Mouse (Mus musculus): Measurements from ENCODE around the gene Rhov. TPM values are rescaled to one million over a fixed set of nuclear protein-coding genes. Genes with fewer than 3 reads are reported as not detected.

Rhov gene
- polyA plus RNA-seq, 1 experiment from 2014 or later, result 31.9 TPM

DNA sequence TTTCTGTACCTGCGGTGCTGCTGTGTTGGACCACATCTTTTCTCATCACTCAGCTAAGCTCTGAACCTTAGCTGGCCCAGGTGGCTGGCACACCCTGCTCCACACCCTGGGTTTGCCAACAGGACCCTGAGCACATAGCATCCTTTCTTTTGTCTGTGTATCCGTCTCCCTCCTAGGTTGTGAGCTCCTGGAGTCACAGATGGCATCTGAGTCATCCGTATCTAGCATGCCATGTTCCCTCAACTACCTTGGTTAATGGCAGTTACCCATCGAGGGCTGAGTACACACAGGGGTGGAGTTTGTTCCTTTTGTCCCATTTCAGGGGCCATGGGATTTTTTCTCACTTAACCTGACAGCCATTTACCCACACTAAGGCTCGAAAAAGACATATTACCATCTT is 20.7 kb downstream of the Rhov start:
- no peak overlapping the region for H3K4me2 ChIP-seq (ENCODE audit: low read depth, low read length)

DNA sequence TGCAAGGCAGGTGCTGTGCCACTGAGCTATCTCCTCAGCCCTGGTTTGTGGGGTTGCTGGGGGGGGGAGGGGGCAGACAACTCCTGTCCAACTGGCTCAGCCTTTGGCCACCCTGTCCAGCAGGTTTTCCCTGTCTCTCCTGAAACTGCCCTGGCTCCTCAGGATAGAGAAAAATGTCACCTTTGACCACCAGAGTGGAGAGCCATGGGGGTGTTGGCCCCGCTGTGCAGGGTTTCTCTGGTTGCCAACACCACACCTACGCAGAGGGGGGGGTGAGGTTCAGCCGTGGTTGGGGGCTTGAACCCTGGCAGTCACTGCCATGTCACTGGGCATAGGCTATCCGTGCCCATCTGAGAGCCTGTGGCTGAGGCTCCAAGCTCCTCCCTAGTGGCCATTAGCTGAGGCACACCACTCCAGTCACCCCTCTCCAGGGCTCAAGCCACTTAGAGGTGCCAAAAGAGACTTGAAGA is 21.4 kb downstream of the Rhov start:
- Histone ChIP-seq H3K9ac (replicated peaks; ENCODE audit: low read depth, low read length) (no peak overlapping the region), H3K4me2 (ENCODE audit: low read depth, low read length) (no peak overlapping the region), H3K4me3 (ENCODE audit: low read depth, low read length) (no peak overlapping the region), H3K36me3 (ENCODE audit: control insufficient read depth, insufficient read depth, low read length) (no peaks in the 10 kb centered on the region), H3K9me3 (ENCODE audit: control insufficient read depth, low read length) (no peaks in the 10 kb centered on the region), H3K4me1 (ENCODE audit: control insufficient read depth, insufficient read depth, low read length) (no peaks in the 10 kb centered on the region), H3K27ac (ENCODE audit: low read depth, low read length) (no peak overlapping the region), H3K27me3 (ENCODE audit: control insufficient read depth, insufficient read depth, low read length) (no peaks in the 10 kb centered on the region)
- WGBS, result 71% methylated on average over 4 of the region's 4 CpGs
- ATAC-seq (ENCODE audit: low read depth), result no peak

More for the DNA sequence above, 20.7 kb downstream of the Rhov start:
- Histone ChIP-seq H3K4me1 (ENCODE audit: control insufficient read depth, insufficient read depth, low read length) (no peaks in the 10 kb centered on the region), H3K4me3 (ENCODE audit: low read depth, low read length) (no peak overlapping the region), H3K36me3 (ENCODE audit: control insufficient read depth, insufficient read depth, low read length) (no peaks in the 10 kb centered on the region), H3K27ac (ENCODE audit: low read depth, low read length) (no peak overlapping the region), H3K9me3 (ENCODE audit: control insufficient read depth, low read length) (no peaks in the 10 kb centered on the region), H3K9ac (replicated peaks; ENCODE audit: low read depth, low read length) (no peak overlapping the region), H3K27me3 (ENCODE audit: control insufficient read depth, insufficient read depth, low read length) (no peaks in the 10 kb centered on the region)
- WGBS, result 70% methylated on average over 5 of the region's 5 CpGs
- no peak for ATAC-seq (ENCODE audit: low read depth)

DNA sequence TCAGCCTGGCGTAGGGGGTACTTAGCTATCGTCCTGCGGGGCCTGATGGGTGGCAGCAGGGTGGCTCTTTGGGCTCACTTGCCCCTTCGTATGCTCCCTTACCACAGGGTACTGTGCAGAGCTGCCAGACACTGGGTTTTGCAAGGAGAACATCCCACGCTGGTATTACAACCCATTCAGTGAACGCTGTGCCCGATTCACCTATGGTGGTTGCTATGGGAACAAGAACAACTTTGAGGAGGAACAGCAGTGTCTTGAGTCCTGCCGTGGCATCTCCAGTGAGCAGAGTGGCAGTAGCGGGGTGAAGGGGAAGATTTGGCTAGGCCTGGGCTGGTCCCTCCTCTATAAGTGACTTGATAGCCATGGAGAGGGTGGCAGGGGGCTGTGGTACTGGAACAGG is 23.2 kb downstream of the Rhov start:
- H3K36me3 ChIP-seq (ENCODE audit: control insufficient read depth, insufficient read depth, low read length), result no peaks in the 10 kb centered on the region
- H3K4me1 ChIP-seq (ENCODE audit: control insufficient read depth, insufficient read depth, low read length), result no peaks in the 10 kb centered on the region
- no peak for ATAC-seq (ENCODE audit: low read depth)
- 84% methylated on average over 9 of the region's 9 CpGs for WGBS
- H3K27ac ChIP-seq (ENCODE audit: low read depth, low read length), result no peak overlapping the region
- no peak overlapping the region for H3K4me3 ChIP-seq (ENCODE audit: low read depth, low read length)
- no peak overlapping the region for H3K9ac ChIP-seq (replicated peaks; ENCODE audit: low read depth, low read length)
- no peaks in the 10 kb centered on the region for H3K27me3 ChIP-seq (ENCODE audit: control insufficient read depth, insufficient read depth, low read length)
- H3K9me3 ChIP-seq (ENCODE audit: control insufficient read depth, low read length), result no peaks in the 10 kb centered on the region
- no peak overlapping the region for H3K4me2 ChIP-seq (ENCODE audit: low read depth, low read length)

DNA sequence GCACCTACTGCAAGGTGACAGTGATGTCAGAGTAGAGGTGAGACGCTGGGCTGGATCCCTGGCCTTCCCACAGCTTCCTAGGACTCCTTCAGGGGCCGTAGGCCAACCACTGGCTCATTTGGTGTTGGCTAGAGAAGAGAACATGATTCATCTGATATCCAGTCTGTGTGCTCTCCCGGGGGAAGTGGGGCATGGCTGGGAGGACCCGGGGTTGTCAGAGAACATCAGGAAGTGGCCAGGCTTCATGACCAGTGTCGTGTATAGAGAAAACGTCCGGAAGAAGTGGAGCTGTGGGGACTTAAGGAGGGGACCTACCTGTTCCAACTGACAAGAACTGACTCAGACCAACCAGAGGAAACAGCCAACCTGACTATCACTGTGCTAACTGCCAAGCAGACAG is 25.8 kb downstream of the Rhov start:
- Histone ChIP-seq H3K4me2 (ENCODE audit: low read depth, low read length) (no peak overlapping the region), H3K4me3 (ENCODE audit: low read depth, low read length) (no peak overlapping the region), H3K9ac (replicated peaks; ENCODE audit: low read depth, low read length) (no peak overlapping the region), H3K4me1 (ENCODE audit: control insufficient read depth, insufficient read depth, low read length) (no peaks in the 10 kb centered on the region), H3K36me3 (ENCODE audit: control insufficient read depth, insufficient read depth, low read length) (no peaks in the 10 kb centered on the region), H3K27me3 (ENCODE audit: control insufficient read depth, insufficient read depth, low read length) (no peaks in the 10 kb centered on the region), H3K27ac (ENCODE audit: low read depth, low read length) (no peak overlapping the region), H3K9me3 (ENCODE audit: control insufficient read depth, low read length) (no peaks in the 10 kb centered on the region)
- WGBS, result 86% methylated on average over 7 of the region's 7 CpGs
- ATAC-seq (ENCODE audit: low read depth), result no peak

DNA sequence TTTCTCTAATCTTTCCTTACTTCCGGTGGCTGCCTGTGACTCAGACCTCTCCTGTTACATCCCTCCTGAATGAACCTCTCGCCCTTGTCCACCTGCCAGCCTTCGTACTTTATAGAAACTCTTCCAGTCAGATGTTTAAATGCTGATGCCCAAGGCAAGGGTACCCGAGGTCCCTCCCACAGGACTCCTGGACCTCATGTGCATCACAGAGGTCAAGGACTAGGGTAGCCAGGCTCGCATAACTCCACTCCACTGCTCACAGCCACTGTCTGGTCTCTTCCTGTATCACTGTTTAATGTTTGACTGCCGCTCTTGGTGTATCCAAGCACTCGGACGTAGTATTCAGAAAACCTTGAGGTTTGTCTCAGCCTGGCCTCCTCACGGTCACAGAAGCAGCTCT is 28.5 kb downstream of the Rhov start:
- H3K4me2 ChIP-seq (ENCODE audit: low read depth, low read length), result no peak overlapping the region
- no peak overlapping the region for H3K4me3 ChIP-seq (ENCODE audit: low read depth, low read length)
- WGBS, result 87% methylated on average over 9 of the region's 9 CpGs
- ATAC-seq (ENCODE audit: low read depth), result no peak
- peaks cover 20% of the 10 kb centered on the region for H3K27me3 ChIP-seq (ENCODE audit: control insufficient read depth, insufficient read depth, low read length)
- H3K27ac ChIP-seq (ENCODE audit: low read depth, low read length), result no peak overlapping the region
- H3K9me3 ChIP-seq (ENCODE audit: control insufficient read depth, low read length), result no peaks in the 10 kb centered on the region
- no peak overlapping the region for H3K9ac ChIP-seq (replicated peaks; ENCODE audit: low read depth, low read length)
- H3K4me1 ChIP-seq (ENCODE audit: control insufficient read depth, insufficient read depth, low read length), result no peaks in the 10 kb centered on the region
- H3K36me3 ChIP-seq (ENCODE audit: control insufficient read depth, insufficient read depth, low read length), result no peaks in the 10 kb centered on the region

DNA sequence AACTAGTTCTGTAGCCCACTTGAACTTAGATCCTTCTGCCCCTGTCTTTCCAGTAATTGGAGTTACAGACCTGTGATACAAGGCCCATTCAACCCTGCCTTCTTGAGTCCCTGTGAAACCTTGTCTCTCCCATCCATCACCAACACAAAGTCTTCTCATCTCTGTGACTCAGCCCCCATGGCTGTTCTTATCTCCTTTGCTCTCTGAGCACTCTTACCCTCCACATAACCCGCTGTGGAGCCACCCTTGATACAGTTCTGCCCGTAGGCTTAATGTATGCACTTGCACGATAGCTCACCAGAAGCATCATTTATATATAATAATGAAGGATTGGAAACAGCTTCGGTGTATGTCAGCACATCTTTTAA is 30.3 kb downstream of the Rhov start:
- H3K36me3 ChIP-seq (ENCODE audit: control insufficient read depth, insufficient read depth, low read length), result no peaks in the 10 kb centered on the region
- no peak for ATAC-seq (ENCODE audit: low read depth)
- H3K4me1 ChIP-seq (ENCODE audit: control insufficient read depth, insufficient read depth, low read length), result 0 out of 2 replicates have a peak, but pooled peaks cover 5% of the 10 kb centered on the region
- 93% methylated on average over 4 of the region's 4 CpGs for WGBS
- H3K9ac ChIP-seq (replicated peaks; ENCODE audit: low read depth, low read length), result no peak overlapping the region
- H3K27me3 ChIP-seq (ENCODE audit: control insufficient read depth, insufficient read depth, low read length), result peaks cover 37% of the 10 kb centered on the region
- no peaks in the 10 kb centered on the region for H3K9me3 ChIP-seq (ENCODE audit: control insufficient read depth, low read length)
- H3K4me2 ChIP-seq (ENCODE audit: low read depth, low read length), result no peak overlapping the region
- H3K27ac ChIP-seq (ENCODE audit: low read depth, low read length), result no peak overlapping the region
- no peak overlapping the region for H3K4me3 ChIP-seq (ENCODE audit: low read depth, low read length)

DNA sequence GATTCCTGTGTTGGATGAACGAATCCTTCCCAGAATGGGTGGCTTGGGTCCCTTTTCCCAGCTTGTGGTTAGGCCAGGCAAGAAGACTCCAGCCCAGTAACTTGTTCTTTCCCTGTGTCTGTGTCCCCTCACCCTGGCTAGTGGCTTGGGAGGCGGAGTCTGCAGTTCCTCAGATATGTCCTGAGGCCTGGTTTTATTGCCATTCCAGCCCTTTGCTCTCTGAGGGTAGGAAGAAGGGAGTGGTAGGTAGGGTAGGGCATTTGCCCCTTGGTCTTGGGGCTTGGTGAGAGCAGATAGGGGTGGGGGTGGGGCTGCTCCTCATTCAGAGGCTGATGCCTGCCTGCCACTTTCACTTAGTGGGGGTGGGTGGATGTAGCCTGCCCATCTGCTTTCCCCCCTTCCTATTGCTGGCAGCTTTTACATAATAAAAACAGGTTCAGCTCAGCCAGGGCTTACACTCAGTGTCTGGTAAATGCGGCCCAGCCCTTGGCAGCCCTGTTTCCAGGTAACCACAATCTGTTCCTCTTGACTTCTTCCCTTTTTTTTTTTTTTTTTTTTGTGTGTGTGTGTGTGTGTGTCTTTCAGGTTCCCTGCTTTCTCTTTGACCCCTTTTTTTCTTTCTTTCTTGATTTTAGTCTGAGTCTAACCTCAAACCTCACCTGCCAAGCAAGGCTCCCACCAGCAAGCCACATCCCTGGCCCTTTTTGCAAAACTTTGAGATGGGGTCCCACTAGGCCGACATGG is 30.8 kb downstream of the Rhov start:
- Histone ChIP-seq H3K36me3 (ENCODE audit: control insufficient read depth, insufficient read depth, low read length) (no peaks in the 10 kb centered on the region), H3K27me3 (ENCODE audit: control insufficient read depth, insufficient read depth, low read length) (peaks cover 42% of the 10 kb centered on the region), H3K4me3 (ENCODE audit: low read depth, low read length) (no peak overlapping the region), H3K27ac (ENCODE audit: low read depth, low read length) (no peak overlapping the region), H3K4me2 (ENCODE audit: low read depth, low read length) (no peak overlapping the region), H3K9ac (replicated peaks; ENCODE audit: low read depth, low read length) (no peak overlapping the region), H3K4me1 (ENCODE audit: control insufficient read depth, insufficient read depth, low read length) (0 out of 2 replicates have a peak, but pooled peaks cover 5% of the 10 kb centered on the region), H3K9me3 (ENCODE audit: control insufficient read depth, low read length) (no peaks in the 10 kb centered on the region)
- ATAC-seq (ENCODE audit: low read depth), result no peak
- 56% methylated on average over 4 of the region's 4 CpGs for WGBS

DNA sequence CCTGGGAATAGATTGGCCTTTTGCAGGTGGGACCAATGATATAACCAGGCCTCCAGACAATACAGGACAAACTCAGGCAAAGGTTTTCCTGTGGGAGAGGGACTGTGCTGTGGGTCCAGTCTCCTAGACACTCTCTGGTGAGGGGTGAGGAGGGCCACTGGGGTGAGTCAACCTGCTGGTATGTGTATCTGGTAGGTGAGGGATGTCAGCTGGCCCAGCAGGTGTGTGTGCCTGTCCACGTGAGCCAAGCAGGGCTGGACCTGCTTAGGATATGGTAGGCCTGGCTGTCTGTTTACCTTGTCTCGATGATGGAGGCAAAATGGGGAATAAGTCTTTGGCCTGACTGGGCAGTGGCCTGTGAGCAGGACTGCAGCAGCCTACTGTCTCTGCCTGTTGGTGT is 32.4 kb downstream of the Rhov start:
- H3K27me3 ChIP-seq (ENCODE audit: control insufficient read depth, insufficient read depth, low read length), result peaks cover 45% of the 10 kb centered on the region
- H3K4me1 ChIP-seq (ENCODE audit: control insufficient read depth, insufficient read depth, low read length), result 0 out of 2 replicates have a peak, but pooled peaks cover 5% of the 10 kb centered on the region
- no peak overlapping the region for H3K4me2 ChIP-seq (ENCODE audit: low read depth, low read length)
- H3K36me3 ChIP-seq (ENCODE audit: control insufficient read depth, insufficient read depth, low read length), result no peaks in the 10 kb centered on the region
- no peaks in the 10 kb centered on the region for H3K9me3 ChIP-seq (ENCODE audit: control insufficient read depth, low read length)
- 75% methylated on average over 2 of the region's 2 CpGs for WGBS
- no peak for ATAC-seq (ENCODE audit: low read depth)
- H3K27ac ChIP-seq (ENCODE audit: low read depth, low read length), result no peak overlapping the region
- H3K4me3 ChIP-seq (ENCODE audit: low read depth, low read length), result no peak overlapping the region
- H3K9ac ChIP-seq (replicated peaks; ENCODE audit: low read depth, low read length), result no peak overlapping the region

DNA sequence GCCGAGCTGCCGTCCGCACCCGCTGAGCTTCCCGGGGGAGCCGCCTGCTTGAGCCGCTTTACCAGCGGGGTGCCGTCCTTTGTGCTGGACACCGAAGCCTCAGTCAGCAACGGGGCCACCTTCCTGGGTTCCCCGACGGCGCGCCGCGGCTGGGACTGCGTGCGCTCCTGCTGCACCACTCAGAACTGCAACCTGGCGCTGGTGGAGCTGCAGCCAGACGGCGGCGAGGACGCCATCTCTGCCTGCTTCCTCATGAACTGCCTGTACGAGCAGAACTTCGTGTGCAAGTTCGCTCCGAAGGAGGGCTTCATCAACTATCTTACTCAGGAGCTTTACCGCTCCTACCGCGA is 33.2 kb downstream of the Rhov start:
- H3K27me3 ChIP-seq (ENCODE audit: control insufficient read depth, insufficient read depth, low read length), result peaks cover 45% of the 10 kb centered on the region
- peak overlapping the region; percentile 54 for H3K4me2 ChIP-seq (ENCODE audit: low read depth, low read length)
- H3K4me3 ChIP-seq (ENCODE audit: low read depth, low read length), result peak overlapping the region; percentile 34
- WGBS, result 1% methylated on average over 30 of the region's 31 CpGs
- no peaks in the 10 kb centered on the region for H3K9me3 ChIP-seq (ENCODE audit: control insufficient read depth, low read length)
- no peak overlapping the region for H3K9ac ChIP-seq (replicated peaks; ENCODE audit: low read depth, low read length)
- 0 out of 2 replicates have a peak, but pooled peaks cover 5% of the 10 kb centered on the region for H3K4me1 ChIP-seq (ENCODE audit: control insufficient read depth, insufficient read depth, low read length)
- ATAC-seq (ENCODE audit: low read depth), result no peak
- no peak overlapping the region for H3K27ac ChIP-seq (ENCODE audit: low read depth, low read length)
- H3K36me3 ChIP-seq (ENCODE audit: control insufficient read depth, insufficient read depth, low read length), result no peaks in the 10 kb centered on the region

All from neural tube, embryonic 14.5 days (tissue).